Mouse (Mus musculus): ENCODE measurements around the gene Rag2. TPM values are rescaled to one million over a fixed set of nuclear protein-coding genes. Genes with fewer than 3 reads are reported as not detected.

Gene Rag2
- polyA plus RNA-seq, 1 experiment from 2014 or later = not detected

DNA sequence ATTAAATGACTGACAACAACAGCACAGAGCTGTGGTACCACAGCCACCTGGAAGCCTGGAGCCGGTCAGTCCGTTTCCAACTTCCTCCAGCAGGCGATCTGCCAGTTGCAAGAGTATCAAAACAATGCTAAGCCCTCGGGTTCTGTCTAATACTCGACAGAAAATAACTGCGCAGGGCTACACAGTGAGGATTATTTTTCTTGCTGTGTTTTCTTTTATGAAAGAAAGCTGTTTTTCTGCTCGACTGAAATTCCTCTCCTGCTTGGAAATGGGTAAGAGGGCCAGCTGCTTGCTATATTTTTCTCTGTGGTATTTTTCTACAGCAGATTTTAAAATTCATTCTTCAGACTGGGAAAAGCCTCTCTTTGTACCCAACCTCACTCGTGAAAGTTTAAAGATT, 23.8 kb upstream of the Rag2 start:
- no peaks in the 10 kb centered on the region for H3K36me3 ChIP-seq (ENCODE audit: poor library complexity, severe bottlenecking)
- H3K9ac ChIP-seq = no peak overlapping the region
- no peak overlapping the region for H3K4me2 ChIP-seq
- 0 out of 2 replicates have a peak overlapping the region, but pooled peaks have one; percentile 55 for H3K27ac ChIP-seq
- H3K4me3 ChIP-seq = no peak overlapping the region
- ATAC-seq = peak; percentile 71
- H3K27me3 ChIP-seq = no peaks in the 10 kb centered on the region
- H3K4me1 ChIP-seq = peaks cover 36% of the 10 kb centered on the region
- 10% methylated on average over 8 of the region's 8 CpGs for WGBS
- H3K9me3 ChIP-seq (replicated peaks) = no peaks in the 10 kb centered on the region

DNA sequence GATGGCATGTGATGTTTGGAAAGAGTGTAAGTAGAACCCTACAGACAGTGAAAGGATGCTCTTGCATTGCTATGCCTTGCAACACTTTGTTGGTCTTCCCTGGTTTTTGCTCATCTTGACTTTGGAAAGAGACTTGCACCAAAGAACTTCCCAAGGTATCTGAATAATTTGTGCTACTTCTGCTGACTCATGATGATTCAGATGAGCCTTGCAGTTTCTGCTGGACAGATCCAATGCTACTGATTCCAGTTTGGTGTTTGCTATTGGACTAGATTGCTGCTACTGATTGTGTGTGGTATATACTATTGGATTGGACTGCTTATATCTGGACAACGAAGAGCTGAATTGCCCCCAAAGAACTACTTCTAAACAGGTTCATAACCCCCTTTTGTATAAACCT, 21.4 kb upstream of the Rag2 start:
- Histone ChIP-seq H3K36me3 (ENCODE audit: poor library complexity, severe bottlenecking) (no peaks in the 10 kb centered on the region), H3K27me3 (no peaks in the 10 kb centered on the region), H3K4me3 (no peak overlapping the region), H3K4me1 (peaks cover 30% of the 10 kb centered on the region), H3K27ac (no peak overlapping the region), H3K9me3 (replicated peaks) (no peaks in the 10 kb centered on the region), H3K4me2 (no peak overlapping the region), H3K9ac (no peak overlapping the region)
- ATAC-seq = no peak
- 94% methylated on average over 1 of the region's 1 CpGs for WGBS

DNA sequence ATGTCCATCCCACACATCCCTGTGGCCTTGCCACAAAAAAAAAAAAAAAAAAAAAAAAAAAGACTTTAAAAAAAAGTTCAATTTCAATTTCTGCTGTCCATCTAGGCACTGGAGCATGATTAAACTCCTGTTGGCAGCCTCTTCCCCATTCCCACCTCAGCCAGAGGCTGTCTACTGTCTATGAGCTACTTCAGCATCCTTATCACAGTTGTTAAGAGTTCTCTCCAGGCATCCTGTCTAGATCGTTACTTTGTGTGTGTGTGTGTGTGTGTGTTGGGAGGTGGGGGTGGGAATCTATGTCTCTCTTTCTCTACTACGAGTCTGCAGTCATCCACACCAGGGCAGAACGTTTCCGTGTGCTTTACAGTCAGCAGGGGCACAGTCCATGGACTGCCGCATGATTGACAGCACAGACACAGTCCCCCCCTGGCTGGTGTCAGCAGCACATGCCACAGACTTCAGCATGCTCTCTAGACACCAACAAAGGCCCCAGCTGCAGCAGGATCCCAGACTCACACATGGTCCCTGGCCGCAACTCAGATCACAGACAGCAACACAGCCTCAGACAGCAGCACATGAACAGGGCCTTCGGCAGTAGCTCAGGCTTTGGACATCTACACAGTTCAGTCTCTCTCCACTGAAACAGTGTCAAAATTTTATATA, 16.2 kb upstream of the Rag2 start:
- peak; percentile 96 for ATAC-seq
- Histone ChIP-seq H3K9me3 (replicated peaks) (no peaks in the 10 kb centered on the region), H3K4me1 (peaks cover 5% of the 10 kb centered on the region), H3K36me3 (ENCODE audit: poor library complexity, severe bottlenecking) (no peaks in the 10 kb centered on the region), H3K4me3 (no peak overlapping the region), H3K27ac (no peak overlapping the region), H3K4me2 (no peak overlapping the region), H3K27me3 (no peaks in the 10 kb centered on the region), H3K9ac (peak overlapping the region; percentile 34; the same call in 1 of the 2 replicates)
- WGBS = 55% methylated on average over 7 of the region's 7 CpGs

DNA sequence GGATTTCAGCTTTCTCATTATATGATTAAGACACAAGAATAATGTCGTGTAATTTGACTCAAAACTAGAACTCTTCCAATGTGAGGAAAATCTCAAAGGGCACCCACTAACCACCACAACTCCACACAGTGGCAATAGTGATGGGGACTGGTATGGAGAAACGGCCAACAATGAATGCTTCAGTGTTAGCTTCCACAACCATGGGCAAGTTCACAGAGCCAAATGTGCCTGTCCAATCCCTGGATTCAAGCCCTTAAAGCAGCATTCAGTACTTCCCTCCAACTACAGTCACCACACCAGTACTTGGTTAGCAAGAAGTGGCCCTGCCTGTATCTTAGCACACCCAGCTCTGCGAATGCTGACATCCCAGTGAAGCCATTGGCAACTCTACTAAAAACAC, 13.7 kb upstream of the Rag2 start:
- Histone ChIP-seq H3K27ac (no peak overlapping the region), H3K4me3 (no peak overlapping the region), H3K9me3 (replicated peaks) (no peaks in the 10 kb centered on the region), H3K9ac (no peak overlapping the region), H3K36me3 (ENCODE audit: poor library complexity, severe bottlenecking) (no peaks in the 10 kb centered on the region), H3K4me2 (no peak overlapping the region), H3K4me1 (peaks cover 12% of the 10 kb centered on the region), H3K27me3 (no peaks in the 10 kb centered on the region)
- ATAC-seq = no peak
- WGBS = 87% methylated on average over 3 of the region's 3 CpGs

DNA sequence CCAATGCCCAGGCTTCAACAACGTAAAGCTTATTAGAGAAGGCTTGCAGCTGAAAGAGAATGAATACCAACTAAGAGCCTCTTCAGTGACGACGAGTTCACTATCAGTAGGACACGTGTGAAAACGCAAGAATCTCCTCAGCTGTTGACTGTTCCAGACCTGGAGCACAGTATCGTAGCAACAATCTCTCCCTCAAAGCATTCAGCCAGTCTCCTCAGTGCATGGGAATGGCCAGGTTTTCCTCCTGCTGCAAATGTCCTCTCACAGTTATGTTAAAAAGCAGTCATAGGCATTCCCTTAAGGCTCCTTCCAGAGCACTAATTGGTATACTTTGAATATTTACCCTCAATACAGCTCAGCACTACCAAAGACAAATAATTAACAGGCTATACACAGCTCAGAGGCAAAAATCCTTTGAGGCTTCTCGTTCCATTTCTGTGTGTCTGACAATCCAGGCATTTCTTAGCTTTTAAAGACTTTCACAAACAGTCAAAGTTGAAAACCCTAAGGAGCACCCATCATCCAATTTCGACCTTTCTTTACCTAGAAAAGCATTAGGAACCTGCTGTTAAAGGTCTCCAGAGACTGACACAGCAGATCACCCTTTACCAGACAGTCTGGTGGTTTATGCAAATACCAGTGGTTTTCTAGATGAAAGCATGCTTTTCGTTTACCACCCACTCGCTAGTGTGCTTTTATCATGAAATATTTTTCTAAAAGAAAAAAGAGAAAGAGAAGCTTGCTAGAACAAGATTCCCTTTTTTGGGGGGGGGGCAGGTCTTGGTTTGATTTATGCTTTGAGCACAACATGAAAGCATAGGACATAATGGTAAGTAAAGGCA, 8.8 kb upstream of the Rag2 start:
- Histone ChIP-seq H3K36me3 (ENCODE audit: poor library complexity, severe bottlenecking) (no peaks in the 10 kb centered on the region), H3K9ac (no peak overlapping the region), H3K9me3 (replicated peaks) (no peaks in the 10 kb centered on the region), H3K27me3 (no peaks in the 10 kb centered on the region), H3K4me1 (peaks cover 13% of the 10 kb centered on the region), H3K4me2 (no peak overlapping the region), H3K27ac (no peak overlapping the region), H3K4me3 (no peak overlapping the region)
- no peak; the same call in 1 of the 2 replicates for ATAC-seq
- 54% methylated on average over 10 of the region's 10 CpGs for WGBS

DNA sequence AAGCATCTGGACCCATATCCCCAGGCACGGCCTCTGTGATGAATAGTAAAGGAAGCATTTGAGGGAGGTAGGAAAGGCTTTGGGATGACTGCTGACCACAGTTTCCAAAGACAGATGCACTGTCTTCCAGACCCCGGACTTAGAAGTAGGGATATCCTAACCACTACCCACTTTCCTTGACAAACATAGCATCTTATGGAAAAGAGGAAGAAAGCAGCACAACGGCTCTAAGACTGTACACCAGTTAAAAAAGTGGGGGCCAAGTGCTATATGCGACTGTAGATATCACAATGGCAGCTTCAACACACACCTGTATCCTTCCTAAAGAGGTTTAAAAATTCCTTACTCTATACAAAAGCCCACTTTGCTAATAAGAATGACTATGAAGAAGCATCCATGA, 6.1 kb upstream of the Rag2 start:
- Histone ChIP-seq H3K4me1 (peaks cover 17% of the 10 kb centered on the region), H3K27ac (no peak overlapping the region), H3K27me3 (no peaks in the 10 kb centered on the region), H3K4me3 (no peak overlapping the region), H3K36me3 (ENCODE audit: poor library complexity, severe bottlenecking) (no peaks in the 10 kb centered on the region), H3K4me2 (no peak overlapping the region), H3K9me3 (replicated peaks) (no peaks in the 10 kb centered on the region), H3K9ac (no peak overlapping the region)
- WGBS = 85% methylated on average over 4 of the region's 4 CpGs
- no peak for ATAC-seq

DNA sequence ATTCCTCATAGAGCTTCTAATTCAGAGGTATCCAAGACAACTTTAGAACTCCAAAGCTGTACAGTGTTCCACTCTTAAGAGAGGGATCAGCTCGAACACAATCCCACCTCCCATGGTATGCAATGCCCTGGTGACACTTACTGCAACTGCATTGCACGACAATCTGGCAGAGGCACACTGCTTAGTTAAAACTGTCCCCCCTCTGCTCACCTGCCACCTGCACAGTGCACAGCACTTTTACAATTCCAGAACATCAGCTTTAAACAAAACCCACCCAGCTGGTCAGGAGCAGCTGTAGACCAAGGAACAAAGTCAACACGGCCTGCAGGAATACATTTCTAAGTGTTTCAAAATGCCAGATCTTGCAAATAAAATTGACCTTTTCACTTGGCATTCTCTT, 3.6 kb upstream of the Rag2 start:
- peaks cover 10% of the 10 kb centered on the region; the same call in 1 of the 2 replicates for H3K4me1 ChIP-seq
- no peak overlapping the region for H3K9ac ChIP-seq
- WGBS = 78% methylated on average over 3 of the region's 3 CpGs
- no peaks in the 10 kb centered on the region for H3K9me3 ChIP-seq (replicated peaks)
- no peak for ATAC-seq
- no peaks in the 10 kb centered on the region for H3K27me3 ChIP-seq
- H3K36me3 ChIP-seq (ENCODE audit: poor library complexity, severe bottlenecking) = no peaks in the 10 kb centered on the region
- H3K27ac ChIP-seq = no peak overlapping the region
- H3K4me3 ChIP-seq = no peak overlapping the region
- no peak overlapping the region for H3K4me2 ChIP-seq

DNA sequence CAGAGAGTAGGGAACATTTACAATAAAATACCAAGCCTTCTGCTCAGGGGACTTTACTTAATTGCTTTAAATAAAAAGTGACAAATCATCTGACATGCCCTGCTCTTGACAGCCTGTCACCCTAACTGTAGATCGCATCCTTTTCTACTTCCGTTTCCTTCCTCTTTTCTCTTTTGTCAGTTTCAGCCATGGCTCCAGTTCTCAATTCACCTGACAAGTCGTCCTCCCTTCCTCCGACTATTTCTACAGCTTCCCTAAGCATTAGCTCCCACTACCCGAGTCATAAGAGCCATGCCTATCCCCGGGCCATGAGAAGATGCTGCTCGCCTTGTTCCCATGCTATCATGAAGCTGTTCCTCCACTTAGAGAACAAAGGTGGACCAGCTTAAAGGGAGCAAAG, 2.9 kb upstream of the Rag2 start:
- H3K4me1 ChIP-seq = peaks cover 4% of the 10 kb centered on the region; the same call in 1 of the 2 replicates
- H3K9ac ChIP-seq = no peak overlapping the region
- H3K27me3 ChIP-seq = no peaks in the 10 kb centered on the region
- 59% methylated on average over 7 of the region's 7 CpGs for WGBS
- no peak overlapping the region for H3K4me2 ChIP-seq
- no peak for ATAC-seq
- no peak overlapping the region for H3K27ac ChIP-seq
- H3K9me3 ChIP-seq (replicated peaks) = no peaks in the 10 kb centered on the region
- H3K36me3 ChIP-seq (ENCODE audit: poor library complexity, severe bottlenecking) = no peaks in the 10 kb centered on the region
- H3K4me3 ChIP-seq = no peak overlapping the region

DNA sequence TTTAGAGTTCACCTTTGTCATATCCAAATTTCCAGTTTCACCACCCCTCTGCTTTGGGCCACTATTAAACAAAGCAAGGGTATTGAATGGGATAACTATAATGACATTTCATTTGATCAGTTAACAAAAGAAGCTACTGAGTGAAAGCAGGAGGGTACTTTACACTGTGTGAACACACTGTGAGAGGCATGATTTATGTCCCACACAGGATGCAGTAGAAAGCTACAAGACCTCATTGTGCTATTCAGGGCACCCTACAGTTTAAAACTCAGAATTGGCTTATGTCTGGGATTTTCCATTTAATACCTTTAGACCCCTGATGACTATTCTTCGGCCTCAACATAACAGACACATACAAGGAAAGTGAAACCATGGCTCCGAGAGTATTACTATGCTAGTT, 1.5 kb upstream of the Rag2 start:
- Histone ChIP-seq H3K36me3 (ENCODE audit: poor library complexity, severe bottlenecking) (no peaks in the 10 kb centered on the region), H3K9ac (no peak overlapping the region)
- 31% methylated on average over 2 of the region's 2 CpGs for WGBS

DNA sequence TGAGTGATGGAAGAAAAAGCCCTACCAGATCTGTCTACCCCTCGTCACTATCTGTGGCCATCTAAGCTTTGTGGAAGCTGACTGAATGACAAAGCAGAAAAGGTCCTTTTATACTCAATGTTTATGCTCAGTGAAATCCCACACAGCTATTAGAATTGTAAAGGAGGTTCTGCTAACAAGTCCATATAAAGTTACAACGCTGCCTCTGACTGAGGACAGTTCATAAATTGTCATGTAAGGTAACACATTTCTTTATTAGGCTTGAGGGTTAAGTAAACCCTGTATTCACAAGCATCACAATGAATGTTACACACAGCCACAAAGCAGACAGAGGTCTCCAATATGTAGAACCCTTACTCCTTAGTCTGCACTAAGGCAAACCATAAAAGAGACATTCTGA, 507 bp upstream of the Rag2 start:
- H3K4me1 ChIP-seq = peaks cover 9% of the 10 kb centered on the region; the same call in 1 of the 2 replicates
- no peak overlapping the region for H3K9ac ChIP-seq
- H3K4me2 ChIP-seq = no peak overlapping the region
- no peak overlapping the region for H3K4me3 ChIP-seq
- H3K27me3 ChIP-seq = no peaks in the 10 kb centered on the region
- H3K36me3 ChIP-seq (ENCODE audit: poor library complexity, severe bottlenecking) = no peaks in the 10 kb centered on the region
- WGBS = 37% methylated on average over 2 of the region's 2 CpGs
- no peaks in the 10 kb centered on the region for H3K9me3 ChIP-seq (replicated peaks)
- no peak for ATAC-seq
- H3K27ac ChIP-seq = no peak overlapping the region

More for the DNA sequence above, 1.5 kb upstream of the Rag2 start:
- H3K4me2 ChIP-seq = no peak overlapping the region
- H3K27me3 ChIP-seq = no peaks in the 10 kb centered on the region
- H3K9me3 ChIP-seq (replicated peaks) = no peaks in the 10 kb centered on the region
- peaks cover 9% of the 10 kb centered on the region; the same call in 1 of the 2 replicates for H3K4me1 ChIP-seq
- H3K27ac ChIP-seq = no peak overlapping the region
- ATAC-seq = no peak
- H3K4me3 ChIP-seq = no peak overlapping the region

DNA sequence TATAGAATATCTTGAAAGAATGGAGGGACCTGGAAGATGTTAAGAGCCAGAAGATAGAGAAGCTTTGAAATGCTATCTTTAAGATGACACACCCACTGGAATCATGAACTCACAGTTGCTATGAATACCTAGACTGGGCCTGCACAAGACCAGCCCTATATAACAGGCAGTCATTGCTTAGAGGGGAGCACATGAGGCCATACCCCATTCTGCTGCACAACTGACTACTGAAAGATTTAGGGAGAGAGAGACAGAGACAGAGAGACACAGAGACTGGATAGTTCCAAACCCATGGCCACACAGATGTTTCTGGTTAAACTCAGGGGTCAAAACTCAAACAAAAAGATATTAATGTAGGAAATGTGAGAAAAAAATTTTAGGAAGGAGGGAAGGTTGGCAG, 2.7 kb downstream of the Rag2 start:
- Histone ChIP-seq H3K36me3 (ENCODE audit: poor library complexity, severe bottlenecking) (no peaks in the 10 kb centered on the region), H3K4me1 (peaks cover 7% of the 10 kb centered on the region; the same call in 1 of the 2 replicates), H3K4me3 (no peak overlapping the region), H3K27me3 (no peaks in the 10 kb centered on the region), H3K4me2 (no peak overlapping the region), H3K27ac (no peak overlapping the region), H3K9ac (no peak overlapping the region), H3K9me3 (replicated peaks) (no peaks in the 10 kb centered on the region)
- no peak for ATAC-seq

All from forebrain, embryonic 13.5 days (tissue).